Mouse (Mus musculus) E14TG2a.4 (cell line): ENCODE measurements at regions not wholly inside any gene's neighbourhood (a gene's known extent, or its start where the extent isn't known, plus 50 kb on each side); places are given as distances from the start of the nearest gene placed in this dataset.

Experiments used
- CTCF ChIP-seq: conservative IDR thresholded peaks from 2 replicates; pipeline ENCODE4 v1.5.1; 2014; ENCODE audit warnings: low read length
- POU5F1 ChIP-seq: IDR thresholded peaks from 2 replicates; pipeline ENCODE4 v1.6.1; 2014; ENCODE audit warnings: low read length, borderline replicate concordance

GRCm38 (mm10) chr13:5480779-5481178 lies 380.5 kb upstream of the Klf6 start:
- TF ChIP-seq CTCF: no peak
- no peak for TF ChIP-seq POU5F1
